Mouse (Mus musculus) liver, adult (tissue): ENCODE measurements around the gene Oxct2a.

Experiments used
- GATA4 ChIP-seq: IDR thresholded peaks from 2 replicates; pipeline ENCODE4 v1.6.1; 2014; ENCODE audit warnings: mild to moderate bottlenecking, low read length; ENCODE audit not compliant: insufficient replicate concordance

Gene Oxct2a

DNA sequence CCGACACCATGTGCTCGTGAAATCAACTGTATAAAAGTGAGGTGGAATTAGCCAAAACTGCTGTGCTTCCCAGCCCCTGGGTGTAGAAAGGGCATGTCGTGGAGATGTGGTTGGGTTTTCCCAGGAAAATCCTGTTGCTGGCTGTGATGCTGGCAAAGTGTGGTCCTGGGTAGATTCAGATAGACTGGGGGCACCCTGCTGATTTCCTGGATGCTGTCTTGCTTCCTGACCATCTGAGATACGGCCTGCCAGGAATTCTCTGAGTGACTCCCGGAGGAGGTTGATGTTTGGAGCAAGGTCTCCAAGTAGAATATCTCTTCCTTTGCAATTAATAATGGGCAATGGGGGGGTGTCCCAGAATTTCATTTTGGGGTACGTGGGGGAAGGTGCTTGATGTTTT lies 5.5 kb upstream of the Oxct2a start:
- no peak for TF ChIP-seq GATA4

- TF ChIP-seq GATA4 = no peak
Observed at GRCm38 (mm10) chr4:123327630-123328029, 4.2 kb upstream of the Oxct2a start.

- no peak for TF ChIP-seq GATA4
Observed at GRCm38 (mm10) chr4:123326087-123326486, 2.7 kb upstream of the Oxct2a start.

DNA sequence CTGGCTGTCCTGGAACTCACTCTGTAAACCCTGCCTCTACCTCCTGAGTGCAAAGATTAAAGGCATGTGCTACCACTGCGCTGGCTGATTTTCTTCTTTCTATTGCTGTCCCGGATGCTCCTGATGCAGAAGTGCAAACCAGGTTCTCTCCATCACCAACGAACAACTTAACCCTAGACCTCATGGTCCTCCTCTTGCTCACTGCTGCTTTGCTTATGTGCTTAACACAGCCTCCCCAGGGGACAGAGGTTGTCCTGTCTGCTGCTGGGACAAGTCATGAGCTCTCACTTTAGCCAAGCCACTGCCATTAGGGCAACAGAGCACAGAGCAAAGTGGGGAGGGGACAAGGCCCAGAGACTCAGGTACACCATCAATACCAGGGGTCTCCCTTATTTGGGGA lies 8.9 kb downstream of the Oxct2a start:
- TF ChIP-seq GATA4 = no peak

DNA sequence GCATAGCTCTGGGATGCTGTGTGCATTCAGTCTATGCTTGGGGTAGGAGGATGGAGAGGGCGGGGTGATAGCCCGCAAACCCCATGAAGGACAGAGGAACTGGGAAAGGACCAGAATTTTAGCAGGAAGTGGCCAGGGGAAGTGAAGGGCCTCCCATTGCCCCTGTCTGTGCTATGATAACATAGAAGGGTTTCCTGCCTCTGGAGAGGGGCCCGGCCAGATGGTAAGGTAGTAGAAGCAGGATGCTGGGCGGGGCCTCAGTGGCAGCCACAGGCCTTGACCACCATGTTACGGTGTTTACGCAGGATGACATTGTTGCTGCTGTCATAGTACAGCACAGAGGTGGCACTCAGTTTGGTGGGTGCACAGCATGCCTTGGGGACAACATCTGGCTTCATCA lies 10.4 kb downstream of the Oxct2a start:
- no peak for TF ChIP-seq GATA4

GRCm38 (mm10) chr4:123311845-123312244 lies 11.6 kb downstream of the Oxct2a start:
- no peak for TF ChIP-seq GATA4

- no peak for TF ChIP-seq GATA4
Observed at GRCm38 (mm10) chr4:123308292-123308691, 15.1 kb downstream of the Oxct2a start.

GRCm38 (mm10) chr4:123306999-123307398 lies 16.4 kb downstream of the Oxct2a start:
- TF ChIP-seq GATA4 = no peak

GRCm38 (mm10) chr4:123305789-123306188 lies 17.6 kb downstream of the Oxct2a start:
- TF ChIP-seq GATA4 = no peak

DNA sequence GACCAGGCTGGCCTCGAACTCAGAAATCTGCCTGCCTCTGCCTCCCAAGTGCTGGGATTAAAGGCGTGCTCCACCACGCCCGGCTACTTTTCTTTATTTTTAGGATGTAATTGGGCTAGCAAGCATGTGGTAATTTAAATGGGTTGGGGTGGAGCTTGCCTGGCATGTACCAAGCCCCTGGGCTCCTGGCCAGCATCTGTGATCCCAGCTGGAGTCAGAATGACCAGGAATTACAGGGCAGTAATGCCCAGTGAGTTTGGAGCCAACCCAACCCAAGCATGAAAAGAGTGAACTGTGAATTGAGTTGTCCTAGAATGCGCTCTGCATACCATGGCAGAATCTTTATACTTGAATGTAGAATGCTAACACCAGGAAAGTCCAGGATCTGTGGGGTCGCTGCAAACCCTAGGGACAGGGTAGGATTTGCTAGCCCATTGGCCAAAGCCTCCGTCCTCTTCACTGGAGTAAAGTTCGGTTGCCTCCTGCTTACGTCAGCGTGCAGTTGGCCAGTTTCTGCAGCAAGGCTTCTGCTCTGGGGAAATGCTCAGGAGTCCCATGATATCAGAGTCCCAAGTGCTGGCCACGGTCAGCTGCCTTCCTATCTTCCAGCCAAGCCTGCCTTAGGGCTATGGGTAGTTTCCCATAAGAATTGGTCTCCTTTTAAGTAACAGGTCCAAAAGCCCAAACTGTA lies 24.3 kb downstream of the Oxct2a start:
- TF ChIP-seq GATA4 = no peak

GRCm38 (mm10) chr4:123298226-123298625 lies 25.2 kb downstream of the Oxct2a start:
- TF ChIP-seq GATA4 = no peak

- no peak for TF ChIP-seq GATA4
Observed at GRCm38 (mm10) chr4:123297195-123297960, 26.1 kb downstream of the Oxct2a start.

DNA sequence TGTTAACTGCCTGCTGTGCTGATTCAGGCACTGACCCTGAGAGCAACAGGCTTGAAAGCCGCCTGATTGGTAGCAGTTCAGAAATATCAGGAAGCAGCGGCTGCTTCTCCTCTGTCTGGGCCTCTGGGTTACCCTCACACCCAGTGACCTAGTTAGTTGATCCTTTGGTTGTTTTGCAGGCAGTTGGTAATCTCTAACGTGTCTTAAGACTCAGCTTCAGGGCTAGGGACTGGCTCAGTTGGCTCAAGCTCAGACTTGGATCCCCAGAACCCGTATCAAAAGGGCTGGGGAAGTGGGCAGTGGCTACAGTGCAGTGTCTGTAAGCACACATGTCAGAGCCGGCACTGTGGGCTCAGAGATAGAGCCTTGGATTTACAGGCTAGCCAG lies 27.3 kb downstream of the Oxct2a start:
- TF ChIP-seq GATA4 = no peak

- TF ChIP-seq GATA4 = no peak
Observed at GRCm38 (mm10) chr4:123295516-123296147, 27.8 kb downstream of the Oxct2a start.

- TF ChIP-seq GATA4 = no peak
Observed at GRCm38 (mm10) chr4:123293661-123294443, 29.6 kb downstream of the Oxct2a start.
